Mouse (Mus musculus): Measurements from ENCODE around the gene Olfr943. TPM values are rescaled to one million over a fixed set of nuclear protein-coding genes. Genes with fewer than 3 reads are reported as not detected.

Gene Olfr943
- polyA plus RNA-seq (2014; fragmentation: Nextera tagmentation; extraction: Ambion mirVana) = not detected in 2 replicates

- H3K9ac ChIP-seq (replicated peaks; ENCODE audit: low read depth, low read length) = no peak within 1 kb of the TSS
- no peak within 1 kb of the TSS for H3K27ac ChIP-seq (ENCODE audit: low read length)
- 94% methylated on average over 5 of the region's 5 CpGs for WGBS
- H3K27me3 ChIP-seq (ENCODE audit: control insufficient read depth, insufficient read depth, low read length) = no peaks in the 10 kb centered on the region
- no peaks in the 10 kb centered on the region for H3K4me1 ChIP-seq (ENCODE audit: control insufficient read depth, insufficient read depth, low read length)
- H3K36me3 ChIP-seq (ENCODE audit: control insufficient read depth, insufficient read depth, low read length) = no peaks in the 10 kb centered on the region
- H3K4me3 ChIP-seq (ENCODE audit: low read depth, low read length) = no peak within 1 kb of the TSS
- H3K9me3 ChIP-seq (ENCODE audit: control insufficient read depth, low read depth, low read length) = no peaks in the 10 kb centered on the region
- no peak for ATAC-seq (ENCODE audit: insufficient number of reproducible peaks, insufficient read depth, low FRiP score, low read depth)
- H3K4me2 ChIP-seq (replicated peaks; ENCODE audit: low read depth, low read length) = no peak within 1 kb of the TSS
Measured at GRCm38 (mm10) chr9:39166004-39166403, at the start of gene Olfr943. Olfr943 (plus strand) TSS chr9:39166304.

DNA sequence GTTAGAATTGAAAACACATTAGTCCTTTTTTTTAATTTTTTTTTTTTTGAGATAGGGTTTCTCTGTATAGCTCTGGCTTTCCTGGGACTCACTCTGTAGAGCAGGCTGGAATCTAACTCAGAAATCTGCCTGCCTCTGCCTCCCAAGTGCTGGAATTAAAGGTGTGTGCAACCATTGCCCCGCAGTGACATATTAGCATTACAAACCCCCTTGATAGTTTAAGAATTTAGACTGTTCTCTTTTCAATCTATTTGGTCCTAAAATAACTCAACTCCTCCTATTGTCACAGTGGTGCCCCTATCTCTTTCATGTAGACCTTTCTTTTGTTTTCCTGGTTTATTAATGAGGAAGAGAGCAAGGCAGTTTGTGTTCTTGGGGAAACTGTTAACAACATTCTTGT is 38.8 kb upstream of the Olfr943 start:
- H3K9me3 ChIP-seq (ENCODE audit: control insufficient read depth, low read depth, low read length) = no peaks in the 10 kb centered on the region
- 72% methylated on average over 1 of the region's 1 CpGs for WGBS
- H3K9ac ChIP-seq (replicated peaks; ENCODE audit: low read depth, low read length) = no peak overlapping the region
- H3K27ac ChIP-seq (ENCODE audit: low read length) = no peak overlapping the region
- no peaks in the 10 kb centered on the region for H3K36me3 ChIP-seq (ENCODE audit: control insufficient read depth, insufficient read depth, low read length)
- no peak overlapping the region for H3K4me2 ChIP-seq (replicated peaks; ENCODE audit: low read depth, low read length)
- no peaks in the 10 kb centered on the region for H3K27me3 ChIP-seq (ENCODE audit: control insufficient read depth, insufficient read depth, low read length)
- no peaks in the 10 kb centered on the region for H3K4me1 ChIP-seq (ENCODE audit: control insufficient read depth, insufficient read depth, low read length)
- ATAC-seq (ENCODE audit: insufficient number of reproducible peaks, insufficient read depth, low FRiP score, low read depth) = no peak
- H3K4me3 ChIP-seq (ENCODE audit: low read depth, low read length) = no peak overlapping the region

DNA sequence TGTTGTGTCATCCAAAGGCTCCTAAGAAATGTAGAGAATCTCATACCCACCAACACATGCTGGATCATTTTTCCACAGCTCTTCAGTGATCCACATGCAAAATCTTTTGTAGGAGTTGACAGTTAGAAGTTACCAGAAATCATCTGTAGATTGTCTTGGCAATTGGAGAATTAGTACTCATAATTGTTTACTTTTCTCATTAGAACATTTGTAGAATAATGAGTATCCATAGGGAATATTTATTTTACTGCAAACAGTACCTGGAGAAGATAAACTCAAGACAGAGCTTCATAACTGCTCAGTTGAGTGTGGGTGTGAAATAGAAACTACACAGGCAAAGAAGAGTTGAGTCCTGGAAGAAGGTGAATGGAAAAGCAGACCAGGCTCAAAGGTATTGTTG is 38.3 kb upstream of the Olfr943 start, which contains the start of gene Olfr27:
Olfr27 (plus strand) TSS at position 301 of the 400 bp plus-strand sequence.
- no peaks in the 10 kb centered on the region for H3K9me3 ChIP-seq (ENCODE audit: control insufficient read depth, low read depth, low read length)
- no peaks in the 10 kb centered on the region for H3K36me3 ChIP-seq (ENCODE audit: control insufficient read depth, insufficient read depth, low read length)
- H3K27me3 ChIP-seq (ENCODE audit: control insufficient read depth, insufficient read depth, low read length) = no peaks in the 10 kb centered on the region
- H3K4me2 ChIP-seq (replicated peaks; ENCODE audit: low read depth, low read length) = no peak within 1 kb of the TSS
- H3K27ac ChIP-seq (ENCODE audit: low read length) = no peak within 1 kb of the TSS
- no peak within 1 kb of the TSS for H3K4me3 ChIP-seq (ENCODE audit: low read depth, low read length)
- H3K4me1 ChIP-seq (ENCODE audit: control insufficient read depth, insufficient read depth, low read length) = no peaks in the 10 kb centered on the region
- H3K9ac ChIP-seq (replicated peaks; ENCODE audit: low read depth, low read length) = no peak within 1 kb of the TSS
- ATAC-seq (ENCODE audit: insufficient number of reproducible peaks, insufficient read depth, low FRiP score, low read depth) = no peak

- Histone ChIP-seq H3K4me3 (ENCODE audit: low read depth, low read length) (no peak overlapping the region), H3K27ac (ENCODE audit: low read length) (no peak overlapping the region), H3K36me3 (ENCODE audit: control insufficient read depth, insufficient read depth, low read length) (no peaks in the 10 kb centered on the region), H3K9ac (replicated peaks; ENCODE audit: low read depth, low read length) (no peak overlapping the region), H3K27me3 (ENCODE audit: control insufficient read depth, insufficient read depth, low read length) (no peaks in the 10 kb centered on the region), H3K4me1 (ENCODE audit: control insufficient read depth, insufficient read depth, low read length) (no peaks in the 10 kb centered on the region), H3K9me3 (ENCODE audit: control insufficient read depth, low read depth, low read length) (no peaks in the 10 kb centered on the region), H3K4me2 (replicated peaks; ENCODE audit: low read depth, low read length) (no peak overlapping the region)
- 65% methylated on average over 1 of the region's 1 CpGs for WGBS
- ATAC-seq (ENCODE audit: insufficient number of reproducible peaks, insufficient read depth, low FRiP score, low read depth) = no peak
Measured at GRCm38 (mm10) chr9:39152401-39152800, 13.7 kb upstream of the Olfr943 start.

GRCm38 (mm10) chr9:39201620-39202019 is 35.5 kb downstream of the Olfr943 start, which contains the start of gene Olfr944:
Olfr944 (plus strand) TSS chr9:39201920.
- H3K27ac ChIP-seq (ENCODE audit: low read length) = no peak within 1 kb of the TSS
- no peak within 1 kb of the TSS for H3K9ac ChIP-seq (replicated peaks; ENCODE audit: low read depth, low read length)
- no peak within 1 kb of the TSS for H3K4me2 ChIP-seq (replicated peaks; ENCODE audit: low read depth, low read length)
- ATAC-seq (ENCODE audit: insufficient number of reproducible peaks, insufficient read depth, low FRiP score, low read depth) = no peak
- H3K9me3 ChIP-seq (ENCODE audit: control insufficient read depth, low read depth, low read length) = no peaks in the 10 kb centered on the region
- H3K27me3 ChIP-seq (ENCODE audit: control insufficient read depth, insufficient read depth, low read length) = no peaks in the 10 kb centered on the region
- no peak within 1 kb of the TSS for H3K4me3 ChIP-seq (ENCODE audit: low read depth, low read length)
- H3K4me1 ChIP-seq (ENCODE audit: control insufficient read depth, insufficient read depth, low read length) = no peaks in the 10 kb centered on the region
- no peaks in the 10 kb centered on the region for H3K36me3 ChIP-seq (ENCODE audit: control insufficient read depth, insufficient read depth, low read length)

Other genes starting within 250 kb of the Olfr943 start
- gene Olfr930, start 236.5 kb upstream of the Olfr943 start, polyA plus RNA-seq (2014; fragmentation: Nextera tagmentation; extraction: Ambion mirVana) = not detected in 2 replicates
- not detected in 2 replicates for gene Olfr933, start 194.0 kb upstream of the Olfr943 start, polyA plus RNA-seq (2014; fragmentation: Nextera tagmentation; extraction: Ambion mirVana)
- gene Olfr934, start 178.0 kb upstream of the Olfr943 start, polyA plus RNA-seq (2014; fragmentation: Nextera tagmentation; extraction: Ambion mirVana) = not detected in 2 replicates
- gene Olfr935, start 166.6 kb upstream of the Olfr943 start, polyA plus RNA-seq (2014; fragmentation: Nextera tagmentation; extraction: Ambion mirVana) = not detected in 2 replicates
- gene Olfr146, start 142.9 kb upstream of the Olfr943 start, polyA plus RNA-seq (2014; fragmentation: Nextera tagmentation; extraction: Ambion mirVana) = not detected in 2 replicates
- not detected in 2 replicates for gene Olfr937, start 101.4 kb upstream of the Olfr943 start, polyA plus RNA-seq (2014; fragmentation: Nextera tagmentation; extraction: Ambion mirVana)
- not detected in 2 replicates for gene Olfr938, start 87.4 kb upstream of the Olfr943 start, polyA plus RNA-seq (2014; fragmentation: Nextera tagmentation; extraction: Ambion mirVana)
- gene Olfr27, start 38.2 kb upstream of the Olfr943 start, polyA plus RNA-seq (2014; fragmentation: Nextera tagmentation; extraction: Ambion mirVana) = not detected in 2 replicates
- gene Olfr944, start 35.6 kb downstream of the Olfr943 start, polyA plus RNA-seq (2014; fragmentation: Nextera tagmentation; extraction: Ambion mirVana) = not detected in 2 replicates
- gene Olfr1537, start 83.7 kb downstream of the Olfr943 start, polyA plus RNA-seq (2014; fragmentation: Nextera tagmentation; extraction: Ambion mirVana) = not detected in 2 replicates
- gene Olfr945, start 110.5 kb downstream of the Olfr943 start, polyA plus RNA-seq (2014; fragmentation: Nextera tagmentation; extraction: Ambion mirVana) = not detected in 2 replicates
- gene Olfr948, start 159.7 kb downstream of the Olfr943 start, polyA plus RNA-seq (2014; fragmentation: Nextera tagmentation; extraction: Ambion mirVana) = not detected in 2 replicates
- gene Olfr951, start 221.1 kb downstream of the Olfr943 start, polyA plus RNA-seq (2014; fragmentation: Nextera tagmentation; extraction: Ambion mirVana) = not detected in 2 replicates